Mouse (Mus musculus): Measurements from ENCODE around the gene Alb. TPM values are rescaled to one million over a fixed set of nuclear protein-coding genes. Genes with fewer than 3 reads are reported as not detected.

The Alb gene
- 1.1 TPM for polyA plus RNA-seq (2015; fragmentation: Illumina TruSeq; extraction: RNeasy Lipid Tissue Mini Kit (QIAGEN cat#74804); ENCODE audit: insufficient read depth, low read depth, low replicate concordance)

GRCm38 (mm10) chr5:90460619-90461018 lies at the start of gene Alb:
Gene Alb (plus strand): TSS chr5:90460897.

DNA sequence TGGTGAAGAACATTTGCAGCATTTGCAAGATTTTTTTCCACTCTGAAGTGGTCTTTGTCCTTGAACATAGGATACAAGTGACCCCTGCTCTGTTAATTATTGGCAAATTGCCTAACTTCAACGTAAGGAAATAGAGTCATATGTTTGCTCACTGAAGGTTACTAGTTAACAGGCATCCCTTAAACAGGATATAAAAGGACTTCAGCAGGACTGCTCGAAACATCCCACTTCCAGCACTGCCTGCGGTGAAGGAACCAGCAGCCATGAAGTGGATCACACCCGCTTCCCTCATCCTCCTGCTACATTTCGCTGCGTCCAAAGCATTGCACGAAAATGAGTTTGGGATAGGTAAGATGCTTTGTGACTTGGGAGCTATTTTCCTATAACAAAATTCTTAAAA lies 29.8 kb downstream of the Alb start, which contains the start of gene Afp:
TSS of gene Afp (plus strand) at position 220 of the 400 bp plus-strand sequence.

DNA sequence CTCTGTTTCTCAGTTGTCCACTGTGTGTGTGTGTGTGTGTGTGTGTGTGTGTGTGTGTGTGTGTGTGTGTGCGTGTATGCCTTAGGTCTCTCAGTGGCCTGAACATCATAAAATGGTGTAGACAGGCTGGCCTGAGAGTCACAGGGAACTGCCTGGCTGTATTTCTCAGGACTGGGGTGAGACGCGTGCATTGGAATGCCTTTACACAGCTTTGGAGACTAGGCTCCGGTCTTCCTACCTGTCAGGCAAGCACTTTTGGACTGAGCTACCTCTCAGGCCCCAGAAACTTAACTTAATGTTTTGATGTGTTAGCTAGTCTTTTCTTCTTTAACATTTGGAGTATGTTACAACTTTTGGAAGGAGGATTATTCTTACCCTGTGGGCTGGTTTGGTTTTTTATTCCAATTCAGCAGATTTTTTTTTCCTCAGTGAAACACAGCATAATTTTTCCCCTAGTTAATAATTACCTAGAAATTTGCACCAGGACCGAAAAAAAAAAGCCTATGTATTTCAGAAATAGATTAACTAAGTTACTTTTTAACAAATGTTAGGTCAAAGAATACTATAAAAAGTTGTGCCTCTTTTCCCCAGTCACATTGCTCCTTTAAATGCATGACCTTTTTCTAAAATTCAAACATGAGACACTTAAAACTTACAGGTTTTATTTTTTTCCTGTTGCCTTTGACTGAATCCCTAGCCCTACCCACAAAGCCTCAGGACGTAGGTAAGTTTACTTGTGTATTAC lies 57.8 kb downstream of the Alb start, which contains the start of gene Afm:
TSS of gene Afm (plus strand) at position 577 of the 745 bp plus-strand sequence.

Other genes with a start within 250 kb of the Alb start
- gene Cox18, start 236.9 kb upstream of the Alb start, polyA plus RNA-seq (2015; fragmentation: Illumina TruSeq; extraction: RNeasy Lipid Tissue Mini Kit (QIAGEN cat#74804); ENCODE audit: insufficient read depth, low read depth, low replicate concordance): 3.7 TPM
- 10.8 TPM for gene Ankrd17, start 94.3 kb upstream of the Alb start, polyA plus RNA-seq (2015; fragmentation: Illumina TruSeq; extraction: RNeasy Lipid Tissue Mini Kit (QIAGEN cat#74804); ENCODE audit: insufficient read depth, low read depth, low replicate concordance)
- 0.89 TPM for gene Gm9958, start 93.7 kb upstream of the Alb start, polyA plus RNA-seq (2015; fragmentation: Illumina TruSeq; extraction: RNeasy Lipid Tissue Mini Kit (QIAGEN cat#74804); ENCODE audit: insufficient read depth, low read depth, low replicate concordance)
- gene Afp, start 29.8 kb downstream of the Alb start, polyA plus RNA-seq (2015; fragmentation: Illumina TruSeq; extraction: RNeasy Lipid Tissue Mini Kit (QIAGEN cat#74804); ENCODE audit: insufficient read depth, low read depth, low replicate concordance): not detected
- gene Afm, start 58.0 kb downstream of the Alb start, polyA plus RNA-seq (2015; fragmentation: Illumina TruSeq; extraction: RNeasy Lipid Tissue Mini Kit (QIAGEN cat#74804); ENCODE audit: insufficient read depth, low read depth, low replicate concordance): 3.4 TPM
- gene 5830473C10Rik, start 100.2 kb downstream of the Alb start, polyA plus RNA-seq (2015; fragmentation: Illumina TruSeq; extraction: RNeasy Lipid Tissue Mini Kit (QIAGEN cat#74804); ENCODE audit: insufficient read depth, low read depth, low replicate concordance): not detected
- 2.0 TPM for gene Rassf6, start 179.8 kb downstream of the Alb start, polyA plus RNA-seq (2015; fragmentation: Illumina TruSeq; extraction: RNeasy Lipid Tissue Mini Kit (QIAGEN cat#74804); ENCODE audit: insufficient read depth, low read depth, low replicate concordance)

All from pancreas, adult 10 weeks (tissue).